7 mouse cellular contexts compared by ENCODE assay signal in the genomic region with DNA sequence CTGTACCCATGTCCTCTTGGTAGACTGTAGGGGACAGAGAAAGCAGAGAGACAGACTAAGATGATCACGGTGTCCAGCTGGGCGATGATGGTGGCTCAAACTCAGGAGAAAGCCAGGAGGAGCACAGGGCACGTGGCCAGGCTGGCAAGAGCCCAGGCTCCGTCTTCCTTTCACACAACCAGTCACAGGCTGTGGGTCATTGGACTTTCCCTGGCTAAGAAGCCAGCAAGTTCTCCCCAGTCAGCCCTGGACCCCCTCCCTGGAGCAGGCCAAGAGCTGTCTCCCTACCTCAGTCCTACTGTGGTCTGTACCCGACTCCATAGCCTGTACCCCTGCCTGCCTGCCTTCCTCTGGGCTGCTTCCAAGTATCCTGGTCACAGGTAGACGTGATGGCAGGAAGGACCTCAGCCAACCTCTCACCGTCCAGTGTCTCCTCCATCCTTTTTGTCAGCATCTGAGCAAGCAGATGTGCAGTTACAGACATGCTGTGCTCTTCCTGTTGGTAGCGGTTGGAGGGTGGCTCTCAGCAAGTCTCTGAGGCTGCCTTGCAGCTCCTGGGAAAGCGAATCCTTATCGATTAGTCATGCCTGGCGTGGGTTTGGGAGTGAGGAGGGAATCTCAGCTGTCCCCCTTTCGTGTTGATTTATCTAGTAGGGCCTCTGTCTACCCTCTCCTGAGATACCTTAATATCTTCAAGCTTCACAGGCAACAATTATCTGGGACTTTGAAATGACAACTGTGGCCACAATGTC.
DNase-seq lines count a peak whose midpoint lies in the region; ATAC-seq and TF ChIP-seq lines count a peak whose summit lies in the region.

No protein-coding gene starts in this region.

- H3K4me2 ChIP-seq in kidney, embryonic 14.5 days (replicated peaks; ENCODE audit: low read depth, low read length) = no peak overlapping the region
- H3K4me2 ChIP-seq in hindbrain, embryonic 16.5 days (ENCODE audit: low read length) = no peak overlapping the region
- H3K4me2 ChIP-seq in myocyte (ENCODE audit: low read depth) = peak overlapping the region; percentile 22

- no peaks in the 10 kb centered on the region for H3K79me2 ChIP-seq in MEL (ENCODE audit: control insufficient read depth, insufficient read depth, low read length, poor library complexity)
- no peaks in the 10 kb centered on the region for H3K79me2 ChIP-seq in myocyte (ENCODE audit: control insufficient read depth, insufficient read depth)

- no peak overlapping the region for H3K4me3 ChIP-seq in kidney, embryonic 14.5 days (ENCODE audit: low read length)
- H3K4me3 ChIP-seq in MEL (ENCODE audit: control insufficient read depth in 1 of 2, insufficient read depth in 1 of 2, low read depth in 2 of 2, low read length in 2 of 2) = no peak overlapping the region
- H3K4me3 ChIP-seq in hindbrain, embryonic 16.5 days (ENCODE audit: low read length) = no peak overlapping the region
- H3K4me3 ChIP-seq in myocyte = no peak overlapping the region

- no peak for TF ChIP-seq RAD21 in MEL (IDR thresholded peaks at IDR 0.05; ENCODE audit: low read depth, low read length)

- no peaks in the 10 kb centered on the region for H3K9me3 ChIP-seq in kidney, embryonic 14.5 days (ENCODE audit: control insufficient read depth, low read length)
- no peaks in the 10 kb centered on the region for H3K9me3 ChIP-seq in MEL (replicated peaks; ENCODE audit: insufficient read depth, low read length)
- H3K9me3 ChIP-seq in hindbrain, embryonic 16.5 days (ENCODE audit: control insufficient read depth, low read length) = no peaks in the 10 kb centered on the region

- DNase-seq in kidney, adult 18-20 months = peak; percentile 84
- peak; percentile 38 for DNase-seq in MEL (ENCODE audit: low read depth, low spot score)
- peak; percentile 69 for DNase-seq in adrenal gland, postnatal 25 days
- DNase-seq in spleen, postnatal 10 days (ENCODE audit: low spot score in 2 of 2) = no peak

- no peak overlapping the region for H3K27ac ChIP-seq in kidney, embryonic 14.5 days (ENCODE audit: low read depth, low read length)
- no peak overlapping the region for H3K27ac ChIP-seq in MEL (ENCODE audit: control insufficient read depth, low read depth, low read length)
- H3K27ac ChIP-seq in hindbrain, embryonic 16.5 days (ENCODE audit: low read depth, low read length) = peak overlapping the region; percentile 59; the same call in 1 of the 2 replicates

- H3ac ChIP-seq in myocyte (ENCODE audit: control insufficient read depth, insufficient read length) = no peak overlapping the region

- TF ChIP-seq EP300 in MEL (IDR thresholded peaks at IDR 0.05; ENCODE audit: low read depth in 1 of 2, low read length in 2 of 2) = no peak

- no peak overlapping the region for H3K9ac ChIP-seq in kidney, embryonic 14.5 days (ENCODE audit: low read depth, low read length)
- H3K9ac ChIP-seq in MEL (ENCODE audit: control insufficient read depth, low read depth, low read length, poor library complexity, severe bottlenecking) = no peak overlapping the region
- peak overlapping the region; percentile 9 for H3K9ac ChIP-seq in hindbrain, embryonic 16.5 days (ENCODE audit: low read depth, low read length)

- H3K4me1 ChIP-seq in kidney, embryonic 14.5 days (ENCODE audit: control insufficient read depth, insufficient read depth, low read length) = peaks cover 4% of the 10 kb centered on the region; the same call in 1 of the 2 replicates
- H3K4me1 ChIP-seq in MEL (ENCODE audit: control insufficient read depth in 1 of 2, insufficient read depth in 2 of 2, low read length in 2 of 2) = peaks cover 0 to 14% of the 10 kb centered on the region in 2 experiments; a peak in 2 of 4 replicates
- H3K4me1 ChIP-seq in hindbrain, embryonic 16.5 days (ENCODE audit: control insufficient read depth, insufficient read depth, low read depth, low read length) = peaks cover 4% of the 10 kb centered on the region; the same call in 1 of the 2 replicates

- no peaks in the 10 kb centered on the region for H3K36me3 ChIP-seq in kidney, embryonic 14.5 days (ENCODE audit: control insufficient read depth, insufficient read depth, low read length)
- H3K36me3 ChIP-seq in MEL (ENCODE audit: control insufficient read depth in 1 of 2, insufficient read depth in 2 of 2, low read length in 2 of 2) (peaks cover 0 to 3% of the 10 kb centered on the region in 2 experiments; a peak in 2 of 4 replicates), myocyte (ENCODE audit: control insufficient read depth, insufficient read depth) (no peaks in the 10 kb centered on the region)
- no peaks in the 10 kb centered on the region for H3K36me3 ChIP-seq in hindbrain, embryonic 16.5 days (ENCODE audit: control insufficient read depth, insufficient read depth, low read length)

- TF ChIP-seq CTCF in MEL (IDR thresholded peaks at IDR 0.05 in 2 of 3, conservative IDR thresholded peaks at IDR 0.05 in 1 of 3; ENCODE audit: control insufficient read depth in 1 of 3, insufficient read depth in 1 of 3, low read depth in 2 of 3, low read length in 3 of 3, poor library complexity in 1 of 3, severe bottlenecking in 1 of 3) = no peak

- TF ChIP-seq POLR2A in MEL (IDR thresholded peaks at IDR 0.05; ENCODE audit: control insufficient read depth in 1 of 2, insufficient read depth in 1 of 2, low read depth in 1 of 2, low read length in 2 of 2, poor library complexity in 1 of 2) (no peak), myocyte (IDR thresholded peaks at IDR 0.05; ENCODE audit: insufficient read length, low read depth) (no peak)

- 69% methylated on average over 12 of the region's 12 CpGs for WGBS in kidney, embryonic 14.5 days
- 47% methylated on average over 12 of the region's 12 CpGs for WGBS in hindbrain, embryonic 16.5 days

- no peaks in the 10 kb centered on the region for H3K27me3 ChIP-seq in kidney, embryonic 14.5 days (ENCODE audit: control insufficient read depth, insufficient read depth, low read length)
- no peaks in the 10 kb centered on the region for H3K27me3 ChIP-seq in MEL (ENCODE audit: control insufficient read depth in 1 of 2, insufficient read depth in 2 of 2, low read length in 2 of 2)
- no peaks in the 10 kb centered on the region for H3K27me3 ChIP-seq in hindbrain, embryonic 16.5 days (replicated peaks; ENCODE audit: control insufficient read depth, insufficient read depth, low read length)
- H3K27me3 ChIP-seq in myocyte (ENCODE audit: control insufficient read depth, insufficient read depth, insufficient read length) = no peaks in the 10 kb centered on the region

- no peak for ATAC-seq in kidney, embryonic 14.5 days (ENCODE audit: low FRiP score, low TSS enrichment)
- ATAC-seq in hindbrain, embryonic 16.5 days = peak; percentile 67; the same call in 1 of the 2 replicates

TF ChIP-seq in MEL, 35 proteins besides CTCF, POLR2A, EP300 and RAD21:
- no peak for TF ChIP-seq HCFC1 (IDR thresholded peaks at IDR 0.05; ENCODE audit: low read depth, low read length)
- no peak for TF ChIP-seq ZNF384 (IDR thresholded peaks at IDR 0.05; ENCODE audit: low read depth, low read length)
- no peak for TF ChIP-seq NRF1 (IDR thresholded peaks at IDR 0.05; ENCODE audit: insufficient read depth, low read depth, low read length, poor library complexity, severe bottlenecking)
- peak; percentile 14; the same call in 1 of the 2 replicates for TF ChIP-seq GATA1 (IDR thresholded peaks at IDR 0.05; ENCODE audit: low read depth, low read length)
- TF ChIP-seq KAT2A (conservative IDR thresholded peaks at IDR 0.05; ENCODE audit: low read depth, low read length) = no peak
- TF ChIP-seq CHD2 (IDR thresholded peaks at IDR 0.05; ENCODE audit: low read length) = no peak
- no peak for TF ChIP-seq E2F4 (IDR thresholded peaks at IDR 0.05; ENCODE audit: borderline replicate concordance, low read depth, low read length)

TF ChIP-seq in myocyte, 11 proteins besides CTCF, POLR2A, EP300 and RAD21:
- no peak for TF ChIP-seq TCF12 (IDR thresholded peaks at IDR 0.05; ENCODE audit: insufficient read depth, poor library complexity, severe bottlenecking)
- no peak for TF ChIP-seq MAX (IDR thresholded peaks at IDR 0.05; ENCODE audit: low read depth)
- no peak for TF ChIP-seq CEBPB (IDR thresholded peaks at IDR 0.05; ENCODE audit: insufficient read depth, poor library complexity, severe bottlenecking)
- TF ChIP-seq MYOD1 (IDR thresholded peaks at IDR 0.05; ENCODE audit: control insufficient read depth in 1 of 3, insufficient read length in 2 of 3, low read depth in 2 of 3) = no peak
- no peak for TF ChIP-seq POLR2AphosphoS2 (IDR thresholded peaks at IDR 0.05; ENCODE audit: insufficient read length, low read depth)
- no peak for TF ChIP-seq SRF (IDR thresholded peaks at IDR 0.05; ENCODE audit: control insufficient read depth, insufficient read length, low read depth)
- no peak for TF ChIP-seq USF1 (IDR thresholded peaks at IDR 0.05; ENCODE audit: low read depth)
- no peak for TF ChIP-seq TCF3 (IDR thresholded peaks at IDR 0.05; ENCODE audit: insufficient read length, low read depth)
- TF ChIP-seq E2F4 (IDR thresholded peaks at IDR 0.05; ENCODE audit: insufficient read depth) = no peak
- TF ChIP-seq REST (IDR thresholded peaks at IDR 0.05; ENCODE audit: insufficient read depth, insufficient read length) = no peak
- no peak for TF ChIP-seq MYOG (IDR thresholded peaks at IDR 0.05; ENCODE audit: control insufficient read depth in 1 of 3, insufficient read depth in 1 of 3, insufficient read length in 2 of 3, low read depth in 2 of 3)

Comparison
In these comparisons a context has a peak if more than half of its experiments do, and no peak if none do; other contexts are left out.
1. DNase-seq: peak in kidney, adult 18-20 months (single experiment), MEL (single experiment) and adrenal gland, postnatal 25 days (single experiment); none in spleen, postnatal 10 days (0 of 2).